7 mouse cellular contexts compared by ENCODE assay signal in the genomic region with DNA sequence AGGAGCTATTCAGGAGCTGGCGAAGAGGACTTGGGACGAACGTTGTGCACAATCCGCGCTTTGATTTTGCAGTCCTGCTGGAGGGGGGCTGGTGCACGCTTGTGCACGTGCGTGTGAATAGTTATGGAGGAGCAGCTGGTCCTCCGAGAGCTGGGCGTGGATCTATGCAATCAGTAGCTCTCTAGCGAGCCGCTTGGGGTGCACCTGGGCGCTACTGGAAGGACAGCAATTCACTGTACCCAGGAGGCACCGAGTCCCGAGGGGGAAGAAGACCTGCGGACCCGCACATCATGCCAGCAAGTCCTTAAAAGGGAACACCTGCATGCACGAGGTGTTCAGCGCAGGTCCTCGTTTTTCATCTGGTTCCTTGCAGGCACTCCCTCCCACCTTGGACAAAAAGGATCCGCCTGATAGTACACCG. TPM values are rescaled to one million over a fixed set of nuclear protein-coding genes. Genes with fewer than 3 reads are reported as not detected.
DNase-seq lines count a peak whose midpoint lies in the region; ATAC-seq and TF ChIP-seq lines count a peak whose summit lies in the region.

No protein-coding gene starts in this region.

- no peaks in the 10 kb centered on the region for H3K4me1 ChIP-seq in ES-E14 (ENCODE audit: control insufficient read depth in 2 of 2, insufficient read depth in 2 of 2, low read length in 2 of 2, poor library complexity in 1 of 2)
- H3K4me1 ChIP-seq in brown adipose tissue, adult 24 weeks (ENCODE audit: control insufficient read depth, insufficient read depth, insufficient read length, low read length): peaks cover 9% of the 10 kb centered on the region
- H3K4me1 ChIP-seq in forebrain, postnatal 0 days (ENCODE audit: insufficient read depth): peaks cover 17% of the 10 kb centered on the region
- H3K4me1 ChIP-seq in limb, embryonic 13.5 days: peaks cover 41% of the 10 kb centered on the region
- H3K4me1 ChIP-seq in midbrain, embryonic 16.5 days (ENCODE audit: control insufficient read depth, insufficient read depth, low read length): peaks cover 22% of the 10 kb centered on the region; the same call in 1 of the 2 replicates
- H3K4me1 ChIP-seq in stomach, embryonic 16.5 days (ENCODE audit: control insufficient read depth, insufficient read depth, low read length): peaks cover 18% of the 10 kb centered on the region

- DNase-seq in ES-E14 (ENCODE audit: low read depth, low spot score): no peak
- peak; percentile 55 for DNase-seq in forebrain, postnatal 0 days
- peak; percentile 40 for DNase-seq in kidney, adult 11 months

- H3K4me3 ChIP-seq in ES-E14 (ENCODE audit: insufficient read depth in 1 of 2, low read depth in 1 of 2, low read length in 2 of 2, poor library complexity in 1 of 2, severe bottlenecking in 1 of 2): peak overlapping the region; percentile 5 to 92; a peak in 3 of 4 replicates
- peak overlapping the region; percentile 44 for H3K4me3 ChIP-seq in brown adipose tissue, adult 24 weeks (ENCODE audit: insufficient read depth, low read depth, low read length)
- peak overlapping the region; percentile 55 for H3K4me3 ChIP-seq in forebrain, postnatal 0 days (ENCODE audit: low read depth, low read length)
- H3K4me3 ChIP-seq in limb, embryonic 13.5 days: peak overlapping the region; percentile 88
- H3K4me3 ChIP-seq in midbrain, embryonic 16.5 days (ENCODE audit: low read depth, low read length): peak overlapping the region; percentile 68
- H3K4me3 ChIP-seq in stomach, embryonic 16.5 days (replicated peaks; ENCODE audit: low read length): peak overlapping the region; percentile 65

- TF ChIP-seq CTCF in forebrain, postnatal 0 days (IDR thresholded peaks at IDR 0.05; ENCODE audit: low read depth): no peak; the same call in 1 of the 2 replicates

- in situ Hi-C loops in ES-E14 (cut with MboI; ENCODE audit: low sequenced_read_pairs in 2 of 2, unreplicated experiment in 2 of 2): loop anchor here in 1 of 2 experiments (5.0 to 10.0 kb wide), 3 partner anchors 152 to 430 kb away; no protein-coding TSS in a partner anchor

- H3K27ac ChIP-seq in ES-E14 (ENCODE audit: insufficient read depth, low read depth, low read length, poor library complexity, severe bottlenecking): no peak overlapping the region
- no peak overlapping the region for H3K27ac ChIP-seq in brown adipose tissue, adult 24 weeks (replicated peaks; ENCODE audit: low read depth, low read length)
- no peak overlapping the region for H3K27ac ChIP-seq in forebrain, postnatal 0 days (ENCODE audit: low read depth, low read length)
- H3K27ac ChIP-seq in limb, embryonic 13.5 days: no peak overlapping the region
- peak overlapping the region; percentile 58 for H3K27ac ChIP-seq in midbrain, embryonic 16.5 days (ENCODE audit: low read length)
- H3K27ac ChIP-seq in stomach, embryonic 16.5 days (ENCODE audit: low read length): no peak overlapping the region; the same call in 1 of the 2 replicates

- ATAC-seq in forebrain, postnatal 0 days: peak; percentile 36
- peak; percentile 7; the same call in 1 of the 2 replicates for ATAC-seq in limb, embryonic 13.5 days (ENCODE audit: low FRiP score, low read depth)
- peak; percentile 36 for ATAC-seq in midbrain, embryonic 16.5 days
- ATAC-seq in stomach, embryonic 16.5 days (ENCODE audit: insufficient read depth, low FRiP score): peak; percentile 37

- WGBS in forebrain, postnatal 0 days: under 1% methylated on average over 22 of the region's 22 CpGs
- under 1% methylated on average over 22 of the region's 22 CpGs for WGBS in limb, embryonic 13.5 days
- WGBS in midbrain, embryonic 16.5 days: 0% methylated on average over 22 of the region's 22 CpGs
- 1% methylated on average over 22 of the region's 22 CpGs for WGBS in stomach, embryonic 16.5 days

- peak overlapping the region; percentile 6; the same call in 1 of the 2 replicates for H3K9ac ChIP-seq in ES-E14 (ENCODE audit: insufficient read depth, low read depth, low read length, poor library complexity, severe bottlenecking)
- H3K9ac ChIP-seq in forebrain, postnatal 0 days: peak overlapping the region; percentile 41; the same call in 1 of the 2 replicates
- H3K9ac ChIP-seq in limb, embryonic 13.5 days: peak overlapping the region; percentile 36; the same call in 1 of the 2 replicates
- peak overlapping the region; percentile 67 for H3K9ac ChIP-seq in midbrain, embryonic 16.5 days (ENCODE audit: low read depth, low read length)
- H3K9ac ChIP-seq in stomach, embryonic 16.5 days (ENCODE audit: low read length): peak overlapping the region; percentile 57; the same call in 1 of the 2 replicates

- no peaks in the 10 kb centered on the region for H3K9me3 ChIP-seq in ES-E14 (ENCODE audit: control insufficient read depth, insufficient read depth, low read depth, low read length)
- H3K9me3 ChIP-seq in forebrain, postnatal 0 days (ENCODE audit: low read length): no peaks in the 10 kb centered on the region
- no peaks in the 10 kb centered on the region for H3K9me3 ChIP-seq in limb, embryonic 13.5 days
- no peaks in the 10 kb centered on the region for H3K9me3 ChIP-seq in midbrain, embryonic 16.5 days (replicated peaks; ENCODE audit: control insufficient read depth, low read length, poor library complexity, severe bottlenecking)
- H3K9me3 ChIP-seq in stomach, embryonic 16.5 days (replicated peaks; ENCODE audit: control insufficient read depth, low read length): no peaks in the 10 kb centered on the region

- H3K4me2 ChIP-seq in forebrain, postnatal 0 days (ENCODE audit: low read depth): peak overlapping the region; percentile 99
- peak overlapping the region; percentile 92 for H3K4me2 ChIP-seq in limb, embryonic 13.5 days (replicated peaks)
- H3K4me2 ChIP-seq in midbrain, embryonic 16.5 days (ENCODE audit: low read length): peak overlapping the region; percentile 96
- peak overlapping the region; percentile 94 for H3K4me2 ChIP-seq in stomach, embryonic 16.5 days (ENCODE audit: low read depth, low read length)

- no peaks in the 10 kb centered on the region; the same call in 1 of the 2 replicates for H3K27me3 ChIP-seq in forebrain, postnatal 0 days (ENCODE audit: insufficient read depth, low read length)
- H3K27me3 ChIP-seq in limb, embryonic 13.5 days: peaks cover 20% of the 10 kb centered on the region
- H3K27me3 ChIP-seq in midbrain, embryonic 16.5 days (ENCODE audit: control insufficient read depth, insufficient read depth, low read depth, low read length): no peaks in the 10 kb centered on the region
- no peaks in the 10 kb centered on the region for H3K27me3 ChIP-seq in stomach, embryonic 16.5 days (ENCODE audit: control insufficient read depth, insufficient read depth, low read length)

- H3K36me3 ChIP-seq in ES-E14 (ENCODE audit: control insufficient read depth, insufficient read depth, low read length, poor library complexity, severe bottlenecking): no peaks in the 10 kb centered on the region
- no peaks in the 10 kb centered on the region for H3K36me3 ChIP-seq in forebrain, postnatal 0 days (ENCODE audit: insufficient read depth)
- H3K36me3 ChIP-seq in limb, embryonic 13.5 days: no peaks in the 10 kb centered on the region
- no peaks in the 10 kb centered on the region for H3K36me3 ChIP-seq in midbrain, embryonic 16.5 days (ENCODE audit: control insufficient read depth, insufficient read depth, low read length)
- H3K36me3 ChIP-seq in stomach, embryonic 16.5 days (ENCODE audit: control insufficient read depth, insufficient read depth, low read length): no peaks in the 10 kb centered on the region

TF ChIP-seq in ES-E14, 5 proteins besides CTCF, POLR2A, EP300 and RAD21:
- TF ChIP-seq MAFK (IDR thresholded peaks at IDR 0.05; ENCODE audit: insufficient read depth, low read depth, low read length) (no peak), HCFC1 (IDR thresholded peaks at IDR 0.05; ENCODE audit: borderline replicate concordance, insufficient read depth, low read length) (no peak), ZNF384 (IDR thresholded peaks at IDR 0.05; ENCODE audit: low read depth, low read length) (no peak), CHD2 (IDR thresholded peaks at IDR 0.05; ENCODE audit: low read depth, low read length) (no peak), ZC3H11A (IDR thresholded peaks at IDR 0.05; ENCODE audit: borderline replicate concordance, low read depth, low read length) (no peak)

RNA-seq across cellular contexts. Expression of a gene that starts 0.9 kb away (rescaled TPM):
- 5.2 and 5.5 TPM in 2 replicates for total RNA-seq in ES-E14 (2012; rRNA removed)
- polyA plus RNA-seq in brown adipose tissue, adult 24 weeks (2012; ENCODE audit: insufficient read depth, insufficient read length, missing spikeins): 1.9 and 2.0 TPM in 2 replicates
- total RNA-seq in forebrain, postnatal 0 days (2014; rRNA removed): 13.9 and 16.9 TPM in 2 replicates
- 6.5 TPM in 2 replicates for polyA plus RNA-seq in forebrain, postnatal 0 days (2015; fragmentation: Nextera tagmentation; extraction: Ambion mirVana)
- 17.6 and 20.5 TPM in 2 replicates for polyA plus RNA-seq in limb, embryonic 13.5 days (2015; fragmentation: Nextera tagmentation; extraction: Ambion mirVana)
- polyA plus RNA-seq in midbrain, embryonic 16.5 days (2015; fragmentation: Nextera tagmentation; extraction: Ambion mirVana): 8.7 and 9.0 TPM in 2 replicates
- 4.8 and 5.3 TPM in 2 replicates for polyA plus RNA-seq in stomach, embryonic 16.5 days (2015; fragmentation: Nextera tagmentation; extraction: Ambion mirVana)

Comparison
In these comparisons a context has a peak if more than half of its experiments do, and no peak if none do; other contexts are left out.
1. H3K9ac ChIP-seq: peak in every context shown above with its lines; median percentile 67 in midbrain, embryonic 16.5 days; 57 in stomach, embryonic 16.5 days; 41 in forebrain, postnatal 0 days; 36 in limb, embryonic 13.5 days; 6 in ES-E14.